Mouse (Mus musculus) ES-E14 (cell line): Measurements from ENCODE around the gene Impg1.

Source experiments
- CHD2 ChIP-seq: IDR thresholded peaks from 2 replicates; pipeline ENCODE4 v1.6.1; 2014; ENCODE audit warnings: mild to moderate bottlenecking, low read depth, low read length, inconsistent platforms
- HCFC1 ChIP-seq: IDR thresholded peaks from 2 replicates; pipeline ENCODE4 v1.6.1; 2012; ENCODE audit warnings: low read length, inconsistent platforms, borderline replicate concordance; ENCODE audit not compliant: insufficient read depth
- MAFK ChIP-seq: IDR thresholded peaks from 2 replicates; pipeline ENCODE4 v1.6.1; 2014; ENCODE audit warnings: mild to moderate bottlenecking, low read depth, low read length, inconsistent platforms; ENCODE audit not compliant: insufficient read depth
- ZC3H11A ChIP-seq: IDR thresholded peaks from 2 replicates; pipeline ENCODE4 v1.6.1; 2012; ENCODE audit warnings: low read depth, mild to moderate bottlenecking, inconsistent platforms, low read length, borderline replicate concordance
- ZNF384 ChIP-seq: IDR thresholded peaks from 2 replicates; pipeline ENCODE4 v1.6.1; 2012; ENCODE audit warnings: low read depth, low read length, inconsistent platforms

DNA sequence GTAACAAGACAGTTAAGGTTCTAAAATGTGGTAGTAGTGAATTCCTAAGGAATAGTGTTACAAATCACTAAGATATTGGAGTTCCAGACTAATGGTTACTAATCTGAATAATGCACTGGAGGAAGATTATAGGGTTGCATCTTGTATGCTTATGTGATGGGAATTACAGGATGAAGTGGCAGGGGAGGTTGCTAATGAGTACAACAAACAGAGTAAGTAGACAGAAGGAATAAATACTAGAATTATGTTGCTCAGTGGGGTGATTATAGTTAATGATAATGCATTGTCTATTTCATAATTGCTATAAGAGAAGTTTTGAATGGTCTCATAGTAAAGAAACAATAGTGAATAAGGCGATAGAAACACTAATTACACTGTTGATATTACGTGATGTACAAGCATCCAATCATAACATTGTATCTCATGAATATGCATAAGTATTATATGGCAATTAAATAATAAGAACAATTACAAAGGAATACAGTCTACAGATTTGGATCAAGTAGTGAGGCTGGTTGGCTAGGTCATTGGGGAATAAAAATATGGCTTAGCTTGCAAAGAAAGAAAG is 85.1 kb downstream of the Impg1 start:
- TF ChIP-seq ZC3H11A (no peak), CHD2 (no peak), HCFC1 (no peak), ZNF384 (no peak), MAFK (no peak)
